Mouse (Mus musculus) liver, embryonic 14.5 days (tissue): Measurements from ENCODE around the gene Spa17.

Source experiments
- CTCF ChIP-seq: IDR thresholded peaks from 2 replicates; pipeline ENCODE4 v1.5.1; 2016; ENCODE audit warnings: antibody characterized with exemption, low read depth, control low read depth
- EP300 ChIP-seq: IDR thresholded peaks from 2 replicates; pipeline ENCODE4 v1.6.1; 2016; ENCODE audit warnings: antibody characterized with exemption, low read depth

GRCm38 (mm10) chr9:37636335-37636734 is 22.8 kb upstream of the Spa17 start:
- TF ChIP-seq CTCF: peak; percentile 78
- TF ChIP-seq EP300: no peak
